Mouse (Mus musculus) forebrain, embryonic 11.5 days (tissue): ENCODE measurements at regions not wholly inside any gene's neighbourhood (a gene's known extent, or its start where the extent isn't known, plus 50 kb on each side); places are given as distances from the start of the nearest gene placed in this dataset.

Experiments used
- ATAC-seq: fragments of 200-750 bp; cut with Nextera tagmentation; replicated peaks from 2 replicates; pipeline ENCODE4 v1.8.0; 2017; ENCODE audit warnings: moderate TSS enrichment; ENCODE audit not compliant: low FRiP score
- DNase-seq: peaks from one replicate; pipeline ENCODE4 v3.0.0-alpha.2; 2017; ENCODE audit warnings: low spot score
- H3K27ac ChIP-seq: fragments of 300-500 bp; sonication (generic); 2 replicates; pipeline ENCODE4 v1.5.1; 2014; ENCODE audit warnings: low read depth, low read length
- H3K27me3 ChIP-seq: fragments of 300-500 bp; sonication (generic); 2 replicates; pipeline ENCODE4 v1.6.1; 2014; ENCODE audit warnings: mild to moderate bottlenecking, low read length, mixed read lengths; ENCODE audit not compliant: control insufficient read depth, insufficient read depth
- H3K36me3 ChIP-seq: fragments of 300-500 bp; sonication (generic); 2 replicates; pipeline ENCODE4 v1.6.1; 2014; ENCODE audit warnings: mild to moderate bottlenecking, low read length, moderate library complexity, mixed read lengths; ENCODE audit not compliant: control insufficient read depth, insufficient read depth
- H3K4me1 ChIP-seq: fragments of 300-500 bp; sonication (generic); replicated peaks from 2 replicates; pipeline ENCODE4 v1.6.1; 2014; ENCODE audit warnings: low read length, mixed read lengths; ENCODE audit not compliant: control insufficient read depth, insufficient read depth
- H3K4me2 ChIP-seq: fragments of 300-500 bp; sonication (generic); 2 replicates; pipeline ENCODE4 v1.6.1; 2014; ENCODE audit warnings: low read depth, mild to moderate bottlenecking, low read length, moderate library complexity, mixed read lengths; ENCODE audit not compliant: severe bottlenecking
- H3K4me3 ChIP-seq: fragments of 300-500 bp; sonication (generic); 2 replicates; pipeline ENCODE4 v1.5.1; 2014; ENCODE audit warnings: low read depth, low read length
- H3K9ac ChIP-seq: fragments of 300-500 bp; sonication (generic); 2 replicates; pipeline ENCODE4 v1.6.1; 2014; ENCODE audit warnings: low read length
- H3K9me3 ChIP-seq: fragments of 300-500 bp; sonication (generic); 2 replicates; pipeline ENCODE4 v1.6.1; 2016; ENCODE audit warnings: low read length, mixed read lengths; ENCODE audit not compliant: control insufficient read depth
- WGBS: fragments of 180-500 bp; shearing (Covaris S2); extraction: QIAGEN DNeasy Blood & Tissue Kit; methylation state at CpG from one replicate; pipeline ENCODE4 v1.1.7; 2014; 5-methylcytosine and 5-hydroxymethylcytosine counted together

- no peak for ATAC-seq
- Histone ChIP-seq H3K9me3 (no peaks in the 10 kb centered on the region), H3K27ac (no peak overlapping the region), H3K36me3 (no peaks in the 10 kb centered on the region), H3K4me3 (no peak overlapping the region), H3K9ac (no peak overlapping the region), H3K4me2 (no peak overlapping the region), H3K4me1 (no peaks in the 10 kb centered on the region), H3K27me3 (no peaks in the 10 kb centered on the region)
- 92% methylated on average over 1 of the region's 1 CpGs for WGBS
- DNase-seq, result no peak
Observed at GRCm38 (mm10) chr10:70766869-70767268, 111.1 kb upstream of the Phyhipl start.

GRCm38 (mm10) chr10:70766450-70766849, 110.7 kb upstream of the Phyhipl start:
- no peak overlapping the region for H3K9ac ChIP-seq
- no peaks in the 10 kb centered on the region for H3K9me3 ChIP-seq
- 73% methylated on average over 8 of the region's 8 CpGs for WGBS
- no peak overlapping the region for H3K27ac ChIP-seq
- no peak overlapping the region for H3K4me2 ChIP-seq
- ATAC-seq (no peak), DNase-seq (no peak)
- H3K27me3 ChIP-seq, result no peaks in the 10 kb centered on the region
- no peaks in the 10 kb centered on the region for H3K4me1 ChIP-seq
- H3K36me3 ChIP-seq, result no peaks in the 10 kb centered on the region
- no peak overlapping the region for H3K4me3 ChIP-seq

- ATAC-seq, result no peak
- no peak overlapping the region for H3K27ac ChIP-seq
- H3K9me3 ChIP-seq, result no peaks in the 10 kb centered on the region
- no peak overlapping the region for H3K4me3 ChIP-seq
- 92% methylated on average over 7 of the region's 7 CpGs for WGBS
- H3K9ac ChIP-seq, result no peak overlapping the region
- H3K4me1 ChIP-seq, result no peaks in the 10 kb centered on the region
- no peaks in the 10 kb centered on the region for H3K36me3 ChIP-seq
- no peak overlapping the region for H3K4me2 ChIP-seq
- DNase-seq, result no peak
- H3K27me3 ChIP-seq, result no peaks in the 10 kb centered on the region
Observed at GRCm38 (mm10) chr10:70763206-70763605, 107.4 kb upstream of the Phyhipl start.

GRCm38 (mm10) chr10:70759686-70760085, 103.9 kb upstream of the Phyhipl start:
- no peaks in the 10 kb centered on the region for H3K9me3 ChIP-seq
- no peak overlapping the region for H3K9ac ChIP-seq
- H3K4me1 ChIP-seq, result no peaks in the 10 kb centered on the region
- H3K36me3 ChIP-seq, result no peaks in the 10 kb centered on the region
- no peak overlapping the region for H3K4me2 ChIP-seq
- DNase-seq (no peak), ATAC-seq (no peak)
- no peak overlapping the region for H3K4me3 ChIP-seq
- H3K27me3 ChIP-seq, result no peaks in the 10 kb centered on the region
- 86% methylated on average over 7 of the region's 7 CpGs for WGBS
- H3K27ac ChIP-seq, result no peak overlapping the region

GRCm38 (mm10) chr10:70751771-70752170, 96.0 kb upstream of the Phyhipl start:
- Histone ChIP-seq H3K27ac (no peak overlapping the region), H3K4me1 (no peaks in the 10 kb centered on the region), H3K4me3 (no peak overlapping the region), H3K36me3 (no peaks in the 10 kb centered on the region), H3K9ac (no peak overlapping the region), H3K4me2 (no peak overlapping the region), H3K27me3 (no peaks in the 10 kb centered on the region), H3K9me3 (no peaks in the 10 kb centered on the region)
- ATAC-seq (no peak), DNase-seq (no peak)
- 61% methylated on average over 8 of the region's 8 CpGs for WGBS

- 91% methylated on average over 15 of the region's 15 CpGs for WGBS
- Histone ChIP-seq H3K4me2 (no peak overlapping the region), H3K4me1 (no peaks in the 10 kb centered on the region), H3K9me3 (no peaks in the 10 kb centered on the region), H3K27me3 (no peaks in the 10 kb centered on the region), H3K4me3 (no peak overlapping the region), H3K27ac (no peak overlapping the region), H3K36me3 (no peaks in the 10 kb centered on the region), H3K9ac (no peak overlapping the region)
- ATAC-seq, result no peak
- DNase-seq, result no peak
Observed at GRCm38 (mm10) chr10:70750356-70751145, 94.8 kb upstream of the Phyhipl start.

- no peaks in the 10 kb centered on the region for H3K36me3 ChIP-seq
- H3K27ac ChIP-seq, result no peak overlapping the region
- no peak overlapping the region for H3K4me2 ChIP-seq
- no peak overlapping the region for H3K4me3 ChIP-seq
- WGBS, result 86% methylated on average over 4 of the region's 4 CpGs
- ATAC-seq (no peak), DNase-seq (no peak)
- no peaks in the 10 kb centered on the region for H3K27me3 ChIP-seq
- H3K9ac ChIP-seq, result no peak overlapping the region
- H3K4me1 ChIP-seq, result no peaks in the 10 kb centered on the region
- no peaks in the 10 kb centered on the region for H3K9me3 ChIP-seq
Observed at GRCm38 (mm10) chr10:70746612-70747011, 90.8 kb upstream of the Phyhipl start.

GRCm38 (mm10) chr10:70741909-70742308, 86.1 kb upstream of the Phyhipl start:
- Histone ChIP-seq H3K4me2 (no peak overlapping the region), H3K36me3 (no peaks in the 10 kb centered on the region), H3K9ac (no peak overlapping the region), H3K27ac (no peak overlapping the region), H3K4me3 (no peak overlapping the region), H3K9me3 (no peaks in the 10 kb centered on the region), H3K4me1 (no peaks in the 10 kb centered on the region), H3K27me3 (no peaks in the 10 kb centered on the region)
- no peak for ATAC-seq
- no peak for DNase-seq

- Histone ChIP-seq H3K27me3 (no peaks in the 10 kb centered on the region), H3K36me3 (no peaks in the 10 kb centered on the region), H3K27ac (no peak overlapping the region), H3K4me2 (no peak overlapping the region), H3K4me1 (no peaks in the 10 kb centered on the region), H3K9ac (no peak overlapping the region), H3K4me3 (no peak overlapping the region), H3K9me3 (no peaks in the 10 kb centered on the region)
- DNase-seq, result no peak
- WGBS, result 93% methylated on average over 4 of the region's 4 CpGs
- ATAC-seq, result no peak
Observed at GRCm38 (mm10) chr10:70740095-70740494, 84.3 kb upstream of the Phyhipl start.
